Mouse (Mus musculus): ENCODE measurements around the gene Tinagl1. TPM values are rescaled to one million over a fixed set of nuclear protein-coding genes. Genes with fewer than 3 reads are reported as not detected.

Gene Tinagl1
- total RNA-seq (2021), result 10 to 100 TPM; 10.5 to 19.5 TPM
- long read RNA-seq, experiment 1, transcript Tinagl1-203 (12 exons, 1,952 nt), result major isoform, 32 of 41 reads
- long read RNA-seq, experiment 1, partial matches to known transcripts, result 7 of 41 reads
- long read RNA-seq, experiment 1, other reads (novel, unspliced or antisense), result 2 of 41 reads
- long read RNA-seq, experiment 2, transcript Tinagl1-203 (12 exons, 1,952 nt), result major isoform, 9 of 17 reads
- long read RNA-seq, experiment 2, partial matches to known transcripts, result 3 of 17 reads
- long read RNA-seq, experiment 2, other reads (novel, unspliced or antisense), result 5 of 17 reads

DNA sequence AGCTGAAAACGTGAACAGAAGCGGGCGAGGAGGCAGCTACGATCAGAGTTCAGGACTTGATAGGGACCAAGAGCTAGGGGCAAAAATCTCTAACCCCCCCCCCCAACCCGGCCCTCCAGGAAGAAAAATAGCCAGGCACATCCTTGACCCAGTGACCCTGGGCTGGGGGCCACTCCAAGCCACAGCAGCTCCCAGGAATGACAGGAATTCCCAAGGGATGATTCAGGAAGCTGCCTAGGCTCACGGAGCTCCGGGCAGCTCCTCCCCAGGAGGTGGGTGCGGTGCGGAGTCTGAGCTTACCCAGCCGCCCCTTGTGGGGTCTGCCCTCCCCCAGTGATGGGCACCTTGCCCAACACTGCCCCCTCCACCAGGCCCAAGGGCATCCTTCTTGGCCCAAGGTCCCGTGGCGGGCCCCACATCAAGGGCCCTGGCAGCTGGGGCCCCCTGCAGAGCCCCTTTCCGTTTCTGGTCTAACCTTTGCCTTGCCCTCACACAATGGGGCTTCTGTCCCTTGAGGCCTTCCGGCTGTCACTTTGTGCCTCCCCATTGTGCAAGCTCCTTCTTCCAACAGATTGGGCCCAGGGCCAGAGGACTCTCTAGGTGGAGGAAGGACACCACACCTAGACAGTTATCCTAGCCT is at the start of gene Tinagl1:
TSS of gene Tinagl1 (minus strand) at position 51 of the 640 bp plus-strand sequence.
- no peak for DNase-seq (ENCODE audit: low spot score in 2 of 2)

DNA sequence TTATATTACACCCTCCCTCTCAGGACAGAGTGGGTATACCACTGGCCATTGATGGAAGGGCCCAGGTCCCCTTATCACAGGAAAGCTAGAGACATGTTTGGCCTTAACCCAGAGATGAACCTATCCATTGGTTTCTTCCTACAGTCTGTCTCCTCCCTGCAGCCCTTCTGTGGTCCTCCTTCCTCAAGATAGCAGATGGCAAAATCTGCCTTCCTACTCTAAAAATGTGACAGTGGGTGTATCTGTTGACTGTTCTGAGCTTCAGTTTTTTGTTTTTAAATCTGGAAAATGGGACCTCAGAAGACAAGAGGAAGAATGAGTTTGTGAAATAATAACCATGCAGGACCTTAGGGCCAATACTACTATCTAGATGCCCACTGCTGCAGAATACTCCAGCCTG is 49.1 kb upstream of the Tinagl1 start:
- no peak for DNase-seq (ENCODE audit: low spot score in 2 of 2)

DNA sequence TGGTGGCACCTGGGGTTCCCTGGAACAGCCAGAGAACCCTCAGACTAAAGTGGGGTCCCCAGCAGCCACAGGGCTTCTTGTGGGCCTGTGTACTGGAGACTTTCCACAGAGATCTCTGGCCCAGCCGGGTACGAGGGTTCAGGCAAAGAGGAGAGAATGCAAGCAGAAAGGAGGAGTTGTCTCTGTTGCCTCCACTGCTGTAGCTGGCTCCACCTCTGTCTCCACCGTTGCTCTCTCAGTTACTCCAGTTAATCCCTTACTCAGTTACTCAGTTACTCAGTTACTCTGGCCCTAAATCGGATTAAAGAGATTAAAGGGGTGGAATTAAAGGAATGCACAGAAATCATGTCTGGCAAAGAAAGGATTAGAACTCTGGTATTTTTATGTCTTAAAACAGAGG is 47.3 kb upstream of the Tinagl1 start, which contains the start of gene Gm853:
TSS of gene Gm853 (minus strand) at position 223 of the 400 bp plus-strand sequence.
- DNase-seq (ENCODE audit: low spot score in 2 of 2), result no peak

DNA sequence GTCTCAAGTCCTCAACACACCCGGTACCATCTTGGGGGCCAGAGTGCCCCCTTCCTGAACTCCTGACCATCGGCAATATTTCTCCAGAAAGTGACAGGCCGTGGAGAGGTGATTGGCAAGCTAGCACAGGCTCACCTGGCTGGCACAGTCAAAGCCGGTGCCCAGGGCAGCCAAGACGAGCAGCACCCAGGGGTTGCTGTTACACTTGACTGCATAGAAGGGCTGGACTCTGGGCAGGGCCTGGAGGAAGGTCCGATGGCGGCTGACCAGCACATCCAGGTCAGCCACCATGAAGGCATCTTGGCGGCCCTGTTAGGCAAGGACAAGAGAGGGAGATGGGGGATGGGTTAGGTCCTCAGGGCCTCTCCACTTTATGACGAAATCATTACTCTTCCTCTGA is 45.3 kb upstream of the Tinagl1 start:
- no peak for DNase-seq (ENCODE audit: low spot score in 2 of 2)

DNA sequence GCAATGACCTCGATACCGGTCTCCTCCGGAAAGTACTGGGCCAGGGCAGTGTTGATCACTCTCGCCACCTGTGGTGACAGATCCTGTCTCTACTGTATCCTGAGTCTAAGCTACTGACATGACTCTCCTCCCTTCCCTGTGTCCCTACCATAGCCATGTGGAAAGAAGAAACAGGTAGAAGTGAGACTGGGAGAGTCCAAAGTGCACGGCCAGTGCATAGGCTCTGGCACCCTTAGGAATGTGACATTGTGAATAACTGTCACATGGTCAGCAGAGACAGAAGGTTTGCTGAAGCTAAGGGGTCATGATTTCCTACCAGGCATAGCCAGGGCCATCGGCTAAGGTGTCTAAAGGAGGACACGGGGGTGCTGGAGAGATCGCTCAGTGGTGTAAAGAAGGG is 40.5 kb upstream of the Tinagl1 start:
- DNase-seq (ENCODE audit: low spot score in 2 of 2), result no peak

DNA sequence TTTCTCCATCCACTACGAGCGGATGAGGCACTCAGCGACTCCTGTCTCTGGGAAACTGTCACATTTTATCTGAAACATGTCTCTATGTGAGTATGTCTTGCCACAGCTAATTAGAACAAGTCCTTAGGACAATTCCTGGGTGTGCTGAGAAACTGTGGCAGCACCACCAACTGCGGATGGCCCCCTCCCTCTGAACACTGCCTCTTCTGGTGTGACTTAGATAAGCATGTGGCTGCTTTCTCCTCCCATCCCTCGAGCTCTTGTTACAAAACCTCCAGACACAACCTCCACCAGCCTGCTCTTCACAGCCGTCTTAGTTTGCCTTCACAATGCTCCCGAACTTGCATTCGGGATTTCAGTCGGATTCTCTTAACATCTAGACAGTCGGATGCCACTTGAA is 38.9 kb upstream of the Tinagl1 start:
- no peak for DNase-seq (ENCODE audit: low spot score in 2 of 2)

DNA sequence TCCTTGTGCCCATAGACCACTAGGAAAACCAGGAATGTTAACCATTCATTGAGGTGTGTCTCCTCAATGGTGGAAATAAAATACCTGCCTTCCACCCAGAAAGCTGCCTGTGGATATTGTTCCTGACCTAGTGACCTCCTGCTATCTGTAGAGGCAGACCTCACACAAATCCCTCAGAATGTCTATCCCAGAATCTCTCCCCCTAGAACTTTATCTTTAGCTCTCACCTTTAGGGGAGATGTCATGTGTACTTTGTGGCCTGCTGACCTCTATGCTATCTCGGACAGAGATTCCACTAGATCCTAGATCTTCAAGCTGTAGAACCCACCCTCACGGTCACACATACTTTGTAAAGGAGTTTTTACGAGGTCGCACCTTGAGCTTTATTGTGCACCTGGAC is 38.3 kb upstream of the Tinagl1 start:
- no peak for DNase-seq (ENCODE audit: low spot score in 2 of 2)

DNA sequence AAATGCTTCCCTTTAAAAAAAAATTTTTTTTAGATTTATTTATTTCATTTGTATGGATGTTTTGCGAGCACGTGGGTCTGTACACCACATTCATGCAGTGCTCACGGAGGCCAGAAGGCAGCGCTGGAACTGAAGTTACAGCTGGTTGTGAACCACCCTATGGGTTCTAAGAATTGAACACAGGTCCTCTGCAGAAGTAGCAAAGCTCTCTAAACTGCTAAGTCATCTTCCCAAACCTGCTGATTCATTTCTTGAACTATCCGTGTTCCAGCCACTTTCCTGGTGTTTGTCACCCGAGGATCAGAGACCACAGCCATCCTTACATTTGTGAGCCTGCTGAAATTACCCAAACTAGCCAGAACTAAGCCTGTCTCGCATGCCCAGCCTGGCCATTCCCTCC is 37.5 kb upstream of the Tinagl1 start:
- DNase-seq (ENCODE audit: low spot score in 2 of 2), result no peak

DNA sequence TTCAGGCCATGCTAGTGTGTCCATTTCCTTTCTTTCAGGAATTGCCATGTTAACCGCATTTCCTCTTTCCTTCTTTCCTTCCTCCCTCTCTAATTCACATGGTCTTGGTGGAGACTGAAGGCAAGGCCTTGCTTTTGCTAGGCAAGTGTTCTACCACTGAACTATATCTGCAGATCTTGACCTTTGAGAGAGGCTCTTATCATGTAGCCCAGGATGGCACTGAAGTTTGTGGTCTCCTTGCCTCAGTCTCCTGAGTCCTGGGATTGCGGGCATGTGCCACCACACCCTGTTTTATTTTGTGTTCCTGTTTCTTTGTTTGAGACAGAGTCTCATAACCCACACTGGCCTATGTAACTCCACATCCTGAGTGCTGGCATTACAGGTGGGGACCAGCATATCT is 36.9 kb upstream of the Tinagl1 start:
- DNase-seq (ENCODE audit: low spot score in 2 of 2), result no peak

DNA sequence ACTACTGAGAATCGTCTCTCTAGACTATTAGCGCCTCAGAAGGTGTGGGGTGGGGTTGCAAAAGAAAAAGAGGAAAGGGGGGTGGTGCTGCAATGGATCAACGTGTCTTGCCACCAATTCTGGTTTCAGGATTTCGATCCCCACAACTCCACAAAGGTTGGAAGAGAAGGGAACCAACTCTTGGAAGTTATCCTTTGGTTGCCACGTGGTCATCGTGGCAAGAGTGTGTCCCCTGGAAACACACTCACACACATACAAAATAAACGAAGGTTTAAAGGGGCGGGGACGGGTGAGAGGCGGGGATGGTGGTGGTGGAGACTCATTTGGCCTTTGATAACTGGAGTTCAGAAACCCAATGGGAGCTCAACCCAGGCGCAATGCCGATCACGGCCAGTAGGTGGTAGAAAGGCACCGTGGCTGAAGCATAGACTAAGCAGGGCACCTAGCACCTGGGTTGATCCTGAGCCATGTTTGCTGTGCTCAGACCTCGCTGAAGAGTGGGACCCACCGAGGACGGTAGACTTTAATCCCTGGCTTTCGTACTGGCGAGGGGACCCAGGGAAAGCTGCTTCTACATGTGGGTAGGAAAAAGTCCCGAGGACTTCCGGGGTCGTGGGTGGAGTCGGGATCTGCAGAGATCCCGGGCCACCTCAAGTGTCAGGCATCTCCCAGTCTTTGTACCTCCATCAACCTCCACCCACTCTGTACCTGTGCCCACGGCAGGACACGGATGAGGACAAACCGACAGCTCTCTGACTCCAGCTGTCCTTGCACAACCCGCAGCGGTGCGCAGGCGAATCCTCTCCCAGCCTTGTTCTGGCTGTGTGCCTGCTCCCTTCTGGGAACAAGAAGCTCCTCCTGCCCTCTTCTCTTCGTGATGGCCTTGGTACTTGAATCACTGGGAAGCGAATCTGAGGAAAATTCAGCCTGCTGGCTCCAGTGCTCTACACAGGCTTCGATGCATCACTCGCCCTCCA is 24.1 kb upstream of the Tinagl1 start:
- peak; percentile 92 to 97 for DNase-seq (ENCODE audit: low spot score in 2 of 2)

DNA sequence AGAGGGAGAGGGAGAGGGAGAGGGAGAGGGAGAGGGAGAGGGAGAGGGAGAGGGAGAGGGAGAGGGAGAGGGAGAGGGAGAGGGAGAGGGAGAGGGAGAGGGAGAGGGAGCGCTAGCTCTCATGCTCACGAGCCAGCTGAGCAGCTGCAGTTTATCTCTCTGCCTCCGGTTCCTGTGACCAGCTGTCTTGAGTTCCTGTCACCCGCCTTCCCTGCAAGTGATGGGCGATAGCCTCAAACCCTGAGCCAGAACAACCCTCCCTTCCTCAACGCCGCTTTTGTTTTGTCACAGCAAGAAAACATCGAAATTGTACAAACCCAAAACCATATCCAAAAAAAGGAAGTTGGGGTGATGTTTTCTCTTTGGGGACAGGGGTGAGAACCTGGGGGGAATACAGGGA is 21.6 kb upstream of the Tinagl1 start:
- no peak for DNase-seq (ENCODE audit: low spot score in 2 of 2)

DNA sequence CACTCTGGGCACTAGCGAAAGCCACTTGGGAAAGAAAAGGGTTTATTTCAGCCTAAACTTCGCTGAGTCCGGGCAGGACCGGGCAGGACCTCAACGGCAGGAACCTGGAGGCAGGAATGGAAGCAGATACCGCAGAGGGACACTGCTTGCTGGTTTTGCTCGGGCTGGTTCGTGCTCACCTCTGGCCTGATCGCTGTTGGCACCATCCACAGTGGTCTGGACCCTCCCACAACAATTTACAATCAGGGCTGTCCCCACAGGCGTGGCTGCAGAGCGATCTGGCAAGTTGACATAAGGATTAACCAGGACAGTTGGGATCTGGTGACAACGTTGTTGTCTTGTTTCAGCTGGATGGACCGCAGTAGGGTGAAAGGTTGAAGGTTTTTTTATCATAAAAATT is 21.0 kb upstream of the Tinagl1 start:
- DNase-seq (ENCODE audit: low spot score in 2 of 2), result no peak

DNA sequence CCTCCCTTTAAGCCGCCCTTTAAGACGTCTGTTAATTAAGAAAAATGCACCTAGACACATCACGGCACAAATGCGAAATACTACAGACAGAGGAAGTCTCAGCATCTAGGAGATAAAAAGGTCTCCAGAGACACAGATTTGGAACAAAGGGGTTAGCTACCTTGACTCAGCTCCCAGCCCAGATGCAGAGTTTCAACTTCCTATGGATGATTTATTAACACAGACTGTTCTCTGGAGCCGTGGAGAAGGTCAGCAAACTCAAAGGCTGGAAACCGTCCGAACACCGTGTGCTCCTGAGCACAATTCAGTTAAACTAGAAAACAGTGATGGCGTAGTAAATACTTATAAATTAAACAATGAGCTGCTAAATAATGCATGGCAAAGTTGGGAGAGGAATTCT is 17.3 kb upstream of the Tinagl1 start:
- no peak for DNase-seq (ENCODE audit: low spot score in 2 of 2)

DNA sequence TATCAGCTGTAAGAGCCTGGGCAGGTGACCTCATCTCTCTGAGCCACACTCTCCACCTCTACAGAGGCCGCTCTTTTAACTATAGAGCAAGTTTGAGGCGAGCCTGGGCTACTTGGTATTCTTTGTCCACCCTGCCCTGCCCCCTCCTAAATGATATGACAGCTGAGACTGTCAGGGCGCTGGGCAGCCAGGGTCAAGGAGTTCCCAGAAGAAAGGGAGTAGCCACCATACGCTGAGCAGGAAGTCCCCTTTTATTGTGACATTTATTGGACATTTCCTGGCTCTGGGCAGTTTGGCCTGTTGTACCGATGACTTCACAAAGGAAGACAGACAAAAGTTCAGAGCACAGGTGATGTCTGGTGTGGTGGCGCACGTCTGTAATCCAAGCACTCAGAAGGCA is 14.7 kb upstream of the Tinagl1 start:
- no peak for DNase-seq (ENCODE audit: low spot score in 2 of 2)

DNA sequence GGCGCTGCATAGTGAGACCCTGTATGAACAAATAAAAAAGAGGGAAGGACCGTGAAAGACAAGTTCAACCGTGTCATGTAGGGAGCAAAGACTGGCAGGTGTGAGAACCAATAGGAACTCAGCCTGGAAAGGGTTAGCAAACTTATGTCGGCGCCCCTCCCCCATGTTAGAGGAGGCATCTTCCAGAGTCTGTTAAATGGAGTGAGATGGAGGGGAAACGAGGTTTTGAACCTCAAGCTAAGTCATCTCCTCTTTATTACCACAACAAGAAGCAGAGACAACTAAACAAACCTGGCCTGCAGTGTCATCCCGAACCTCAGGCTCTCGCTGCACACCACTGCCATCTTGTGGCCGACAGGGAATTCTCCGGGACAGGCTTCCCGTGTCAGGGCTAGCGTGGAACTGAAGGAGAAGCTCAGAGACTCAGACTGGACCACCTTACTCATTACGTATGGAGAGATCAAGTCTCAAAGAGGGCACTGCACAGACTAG is 13.9 kb upstream of the Tinagl1 start:
- DNase-seq (ENCODE audit: low spot score in 2 of 2), result peak; percentile 86 to 91

DNA sequence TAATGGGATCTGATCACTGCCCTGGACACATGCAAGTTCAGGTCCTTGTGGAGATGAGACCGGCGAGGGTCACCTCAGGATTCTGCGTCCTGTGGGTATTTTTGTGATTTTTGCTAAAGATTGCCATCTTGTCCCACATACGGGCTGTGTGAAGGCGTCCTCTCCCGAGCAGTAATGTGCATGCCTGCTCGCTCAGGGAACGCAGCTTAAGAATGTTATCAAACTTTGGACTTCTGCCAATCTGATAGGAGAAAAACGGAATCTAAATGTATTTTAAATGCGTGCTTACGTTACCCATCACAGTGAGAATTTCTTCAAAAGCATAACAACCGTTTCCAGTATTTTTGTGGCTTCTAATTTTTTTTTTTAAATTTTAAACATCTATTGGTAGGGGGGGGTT is 12.0 kb upstream of the Tinagl1 start:
- DNase-seq (ENCODE audit: low spot score in 2 of 2), result no peak

DNA sequence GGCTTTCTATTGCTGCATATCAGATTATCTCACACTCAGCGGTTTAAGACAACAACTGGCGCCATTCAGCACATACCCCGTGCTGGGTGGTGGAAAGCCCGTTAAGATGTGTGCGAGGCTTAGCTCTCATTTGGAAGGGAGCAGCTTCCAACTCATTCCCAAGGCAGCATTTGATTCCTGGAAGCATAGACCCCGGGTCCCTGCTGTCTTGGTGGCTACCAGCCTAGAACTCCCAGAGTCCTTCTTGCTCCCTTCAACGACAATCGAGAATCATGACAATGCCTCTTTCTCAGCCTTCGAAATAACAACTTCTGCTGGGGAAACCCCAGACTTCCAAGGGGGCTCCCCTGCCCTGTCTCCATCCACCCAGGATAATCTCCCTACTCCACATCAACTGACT is 11.5 kb upstream of the Tinagl1 start:
- DNase-seq (ENCODE audit: low spot score in 2 of 2), result no peak

DNA sequence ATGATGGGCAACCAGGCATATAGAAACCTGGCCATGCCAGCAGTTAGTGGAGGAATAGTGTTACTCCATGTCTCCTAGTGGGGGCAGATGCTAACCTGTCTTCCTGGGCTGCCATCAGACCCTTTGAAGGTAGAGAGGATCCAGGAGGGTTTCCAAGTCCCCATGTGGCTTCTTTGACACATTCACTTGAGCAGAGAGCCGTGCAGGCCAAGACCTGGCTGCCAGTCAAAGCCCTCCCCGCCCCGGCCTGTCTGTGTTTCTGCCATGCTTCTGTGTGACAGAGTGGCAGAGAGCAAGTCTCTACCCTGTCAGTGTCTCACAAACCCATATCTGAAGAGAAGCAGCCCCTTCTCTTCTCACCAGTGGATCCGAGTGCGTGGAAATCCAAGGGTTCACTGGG is 9.0 kb upstream of the Tinagl1 start:
- no peak for DNase-seq (ENCODE audit: low spot score in 2 of 2)

DNA sequence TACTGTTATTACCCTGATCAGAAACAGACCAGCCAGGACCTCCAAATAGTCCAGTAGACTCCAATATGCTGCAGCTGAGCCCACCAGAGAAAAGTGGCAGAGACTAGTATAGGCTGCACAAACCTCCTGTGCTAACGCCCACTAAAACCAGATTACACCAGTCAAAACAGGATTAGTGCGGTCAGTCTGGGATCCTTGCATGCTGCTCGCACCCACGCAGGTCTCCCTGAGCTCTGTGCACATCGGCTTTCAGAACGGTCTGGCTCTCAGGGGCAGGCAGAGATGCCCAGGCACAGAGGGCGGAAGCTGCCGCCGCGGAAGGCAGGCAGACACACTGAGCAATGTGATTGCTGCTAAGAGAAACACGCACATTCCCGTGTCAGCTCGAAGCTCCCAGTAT is 8.1 kb upstream of the Tinagl1 start:
- DNase-seq (ENCODE audit: low spot score in 2 of 2), result no peak

DNA sequence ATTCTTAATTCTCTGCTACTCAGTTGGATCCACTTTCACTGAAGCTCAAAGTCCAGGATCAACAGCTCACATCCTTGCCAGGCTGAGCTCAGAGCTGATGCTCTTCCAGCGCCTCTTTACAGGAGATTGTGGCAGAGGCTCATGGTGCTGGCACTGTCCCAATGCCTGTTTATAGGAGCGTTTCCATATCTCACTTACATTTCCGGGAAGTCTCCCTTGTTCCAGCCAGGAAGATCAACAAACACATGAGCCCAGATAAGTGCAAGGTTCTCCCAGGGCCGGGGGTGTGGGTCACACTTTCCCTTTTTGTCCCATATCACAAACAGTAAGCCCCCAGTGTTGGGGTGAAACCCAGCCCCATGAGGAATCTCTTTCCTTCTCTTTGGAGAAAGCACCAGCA is 7.0 kb upstream of the Tinagl1 start:
- no peak for DNase-seq (ENCODE audit: low spot score in 2 of 2)

DNA sequence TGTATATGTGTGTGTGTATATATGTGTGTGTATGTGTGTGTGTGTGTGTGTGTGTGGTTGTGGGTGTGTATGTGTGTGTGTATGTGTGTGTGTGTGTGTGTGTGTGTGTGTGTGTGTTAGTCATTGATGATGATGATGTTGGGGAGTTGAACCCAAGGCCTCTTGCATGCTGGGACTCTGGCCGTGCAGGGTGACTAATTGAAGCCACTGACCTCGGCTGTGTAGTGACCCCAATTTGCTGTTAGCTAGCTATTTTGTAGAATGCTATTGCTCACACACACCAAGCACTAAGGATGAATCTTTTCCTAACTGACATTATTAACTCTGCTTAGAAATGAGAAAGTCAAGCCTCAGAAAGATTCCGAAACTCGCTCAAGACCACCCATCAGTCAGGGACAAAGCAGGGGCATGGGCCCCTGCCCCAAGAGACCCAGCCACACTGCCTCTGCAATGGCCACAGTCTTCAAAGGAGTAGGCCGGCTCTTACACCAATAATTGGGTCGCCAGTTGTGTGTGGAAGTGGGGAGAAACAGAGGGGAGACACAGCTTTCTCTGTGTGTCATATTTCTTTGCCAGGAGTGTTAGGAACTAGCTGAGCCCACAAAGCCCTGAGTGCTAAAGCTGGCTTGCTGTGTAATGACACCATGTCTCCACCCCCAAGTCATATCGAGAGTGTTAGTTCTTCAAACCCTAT is 6.1 kb upstream of the Tinagl1 start:
- no peak for DNase-seq (ENCODE audit: low spot score in 2 of 2)

Data from left cerebral cortex, adult 18-20 months (tissue).